Mouse (Mus musculus) brain, embryonic 14.5 days (tissue): ENCODE data around the gene Pdlim7.

ENCODE experiments used
- CTCF ChIP-seq: fragments of 200-500 bp; IDR thresholded peaks from 2 replicates; pipeline ENCODE4 v1.5.1; 2012; ENCODE audit warnings: inconsistent platforms, mild to moderate bottlenecking, moderate library complexity, borderline replicate concordance; ENCODE audit not compliant: insufficient read depth, insufficient read length; ENCODE audit errors: extremely low read depth
- POLR2A ChIP-seq: fragments of 200-500 bp; IDR thresholded peaks from 2 replicates; pipeline ENCODE4 v1.6.1; 2012; ENCODE audit warnings: mild to moderate bottlenecking, inconsistent platforms, borderline replicate concordance; ENCODE audit not compliant: poor library complexity, insufficient read depth, insufficient read length, severe bottlenecking; ENCODE audit errors: extremely low read depth

DNA sequence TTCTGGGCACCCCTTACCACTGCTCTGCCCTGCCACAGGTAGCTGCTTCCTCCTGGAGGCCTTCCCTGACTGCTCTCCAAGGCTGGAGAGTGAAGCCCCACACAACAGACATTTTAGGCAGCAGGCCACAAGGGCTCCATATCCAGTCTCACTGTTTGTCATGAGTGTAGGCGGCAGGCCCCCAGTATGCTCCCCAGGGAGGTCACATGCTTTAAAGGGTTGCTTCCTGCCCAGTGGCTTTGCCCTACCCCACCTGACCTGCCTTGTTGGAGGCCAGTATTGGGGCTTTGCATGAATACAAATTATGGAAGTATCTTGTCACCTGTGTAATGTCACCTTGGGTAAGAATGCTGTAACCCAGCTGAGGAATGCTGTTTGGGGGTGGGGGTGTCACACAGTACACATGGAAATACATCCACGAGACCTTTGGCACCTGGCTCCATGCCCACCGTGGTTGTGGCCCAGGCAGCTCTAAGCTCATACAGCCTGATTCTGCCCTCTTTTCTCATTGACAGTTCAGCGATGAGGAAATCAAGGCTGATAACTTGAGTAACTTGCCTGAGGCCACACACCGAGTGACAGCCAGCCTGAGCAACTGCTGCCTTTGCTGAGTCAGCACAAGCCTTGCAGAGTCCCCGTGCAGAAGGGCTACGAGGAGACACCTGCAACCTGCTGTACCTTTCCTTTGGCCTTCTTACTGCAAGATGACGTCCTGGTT lies 15.9 kb upstream of the Pdlim7 start, which contains the start of gene Dok3:
- no peak for TF ChIP-seq CTCF
- no peak for TF ChIP-seq POLR2A
